Mouse (Mus musculus): ENCODE data around the gene Cdyl.

- no peak for TF ChIP-seq EP300 (IDR thresholded peaks at IDR 0.05; ENCODE audit: low read depth)
- no peak for TF ChIP-seq CTCF (IDR thresholded peaks at IDR 0.05; ENCODE audit: low read depth)
Measured at GRCm38 (mm10) chr13:35765817-35766216, 106.2 kb downstream of the Cdyl start.
